Mouse (Mus musculus): Measurements from ENCODE around the gene Bmpr1a. TPM values are rescaled to one million over a fixed set of nuclear protein-coding genes. Genes with fewer than 3 reads are reported as not detected.

Gene Bmpr1a
- polyA plus RNA-seq, 1 experiment: 75.4 TPM

GRCm38 (mm10) chr14:34497346-34497745 is 5.8 kb downstream of the Bmpr1a start:
- H3K27ac ChIP-seq (ENCODE audit: insufficient read depth, low read length): no peak overlapping the region
- H3K9me3 ChIP-seq (replicated peaks; ENCODE audit: control insufficient read depth, insufficient read depth, low read length, poor library complexity, severe bottlenecking): no peaks in the 10 kb centered on the region
- H3K4me3 ChIP-seq (ENCODE audit: low read depth, low read length): no peak overlapping the region
- no peaks in the 10 kb centered on the region for H3K36me3 ChIP-seq (ENCODE audit: control insufficient read depth, insufficient read depth, low read length, poor library complexity, severe bottlenecking)
- no peaks in the 10 kb centered on the region for H3K27me3 ChIP-seq (ENCODE audit: control insufficient read depth, insufficient read depth, low read length, poor library complexity, severe bottlenecking)
- TF ChIP-seq POLR2A (IDR thresholded peaks at IDR 0.05; ENCODE audit: insufficient read depth, low read length): no peak
- no peak for TF ChIP-seq EP300 (IDR thresholded peaks at IDR 0.05; ENCODE audit: insufficient read depth, low read depth, low read length)
- TF ChIP-seq CTCF (IDR thresholded peaks at IDR 0.05; ENCODE audit: low read depth, low read length): no peak
- no peaks in the 10 kb centered on the region for H3K4me1 ChIP-seq (ENCODE audit: control insufficient read depth, insufficient read depth, low read length)
- H3K9ac ChIP-seq (ENCODE audit: low read depth, poor library complexity, severe bottlenecking): no peak overlapping the region

GRCm38 (mm10) chr14:34493682-34494081 is 9.5 kb downstream of the Bmpr1a start:
- Histone ChIP-seq H3K27me3 (ENCODE audit: control insufficient read depth, insufficient read depth, low read length, poor library complexity, severe bottlenecking) (no peaks in the 10 kb centered on the region), H3K4me1 (ENCODE audit: control insufficient read depth, insufficient read depth, low read length) (no peaks in the 10 kb centered on the region), H3K27ac (ENCODE audit: insufficient read depth, low read length) (no peak overlapping the region)

GRCm38 (mm10) chr14:34492688-34493087 is 10.5 kb downstream of the Bmpr1a start:
- Histone ChIP-seq H3K9me3 (replicated peaks; ENCODE audit: control insufficient read depth, insufficient read depth, low read length, poor library complexity, severe bottlenecking) (no peaks in the 10 kb centered on the region), H3K36me3 (ENCODE audit: control insufficient read depth, insufficient read depth, low read length, poor library complexity, severe bottlenecking) (no peaks in the 10 kb centered on the region), H3K4me1 (ENCODE audit: control insufficient read depth, insufficient read depth, low read length) (no peaks in the 10 kb centered on the region), H3K9ac (ENCODE audit: low read depth, poor library complexity, severe bottlenecking) (no peak overlapping the region), H3K4me3 (ENCODE audit: low read depth, low read length) (no peak overlapping the region), H3K27me3 (ENCODE audit: control insufficient read depth, insufficient read depth, low read length, poor library complexity, severe bottlenecking) (no peaks in the 10 kb centered on the region), H3K27ac (ENCODE audit: insufficient read depth, low read length) (no peak overlapping the region)
- TF ChIP-seq CTCF (IDR thresholded peaks at IDR 0.05; ENCODE audit: low read depth, low read length) (no peak), EP300 (IDR thresholded peaks at IDR 0.05; ENCODE audit: insufficient read depth, low read depth, low read length) (no peak), POLR2A (IDR thresholded peaks at IDR 0.05; ENCODE audit: insufficient read depth, low read length) (no peak)

More at GRCm38 (mm10) chr14:34493682-34494081, 9.5 kb downstream of the Bmpr1a start:
- no peaks in the 10 kb centered on the region for H3K36me3 ChIP-seq (ENCODE audit: control insufficient read depth, insufficient read depth, low read length, poor library complexity, severe bottlenecking)
- H3K9me3 ChIP-seq (replicated peaks; ENCODE audit: control insufficient read depth, insufficient read depth, low read length, poor library complexity, severe bottlenecking): no peaks in the 10 kb centered on the region
- H3K4me3 ChIP-seq (ENCODE audit: low read depth, low read length): no peak overlapping the region
- no peak overlapping the region for H3K9ac ChIP-seq (ENCODE audit: low read depth, poor library complexity, severe bottlenecking)
- TF ChIP-seq CTCF (IDR thresholded peaks at IDR 0.05; ENCODE audit: low read depth, low read length): no peak
- no peak for TF ChIP-seq EP300 (IDR thresholded peaks at IDR 0.05; ENCODE audit: insufficient read depth, low read depth, low read length)
- no peak for TF ChIP-seq POLR2A (IDR thresholded peaks at IDR 0.05; ENCODE audit: insufficient read depth, low read length)

GRCm38 (mm10) chr14:34490965-34491364 is 12.2 kb downstream of the Bmpr1a start:
- Histone ChIP-seq H3K27ac (ENCODE audit: insufficient read depth, low read length) (no peak overlapping the region), H3K9ac (ENCODE audit: low read depth, poor library complexity, severe bottlenecking) (no peak overlapping the region), H3K9me3 (replicated peaks; ENCODE audit: control insufficient read depth, insufficient read depth, low read length, poor library complexity, severe bottlenecking) (no peaks in the 10 kb centered on the region), H3K36me3 (ENCODE audit: control insufficient read depth, insufficient read depth, low read length, poor library complexity, severe bottlenecking) (no peaks in the 10 kb centered on the region), H3K4me3 (ENCODE audit: low read depth, low read length) (no peak overlapping the region), H3K4me1 (ENCODE audit: control insufficient read depth, insufficient read depth, low read length) (no peaks in the 10 kb centered on the region), H3K27me3 (ENCODE audit: control insufficient read depth, insufficient read depth, low read length, poor library complexity, severe bottlenecking) (no peaks in the 10 kb centered on the region)
- no peak for TF ChIP-seq POLR2A (IDR thresholded peaks at IDR 0.05; ENCODE audit: insufficient read depth, low read length)
- no peak for TF ChIP-seq CTCF (IDR thresholded peaks at IDR 0.05; ENCODE audit: low read depth, low read length)
- TF ChIP-seq EP300 (IDR thresholded peaks at IDR 0.05; ENCODE audit: insufficient read depth, low read depth, low read length): no peak

- H3K4me1 ChIP-seq (ENCODE audit: control insufficient read depth, insufficient read depth, low read length): no peaks in the 10 kb centered on the region
- no peaks in the 10 kb centered on the region for H3K27me3 ChIP-seq (ENCODE audit: control insufficient read depth, insufficient read depth, low read length, poor library complexity, severe bottlenecking)
- TF ChIP-seq POLR2A (IDR thresholded peaks at IDR 0.05; ENCODE audit: insufficient read depth, low read length) (no peak), EP300 (IDR thresholded peaks at IDR 0.05; ENCODE audit: insufficient read depth, low read depth, low read length) (no peak), CTCF (IDR thresholded peaks at IDR 0.05; ENCODE audit: low read depth, low read length) (no peak)
- no peaks in the 10 kb centered on the region for H3K9me3 ChIP-seq (replicated peaks; ENCODE audit: control insufficient read depth, insufficient read depth, low read length, poor library complexity, severe bottlenecking)
- no peak overlapping the region for H3K9ac ChIP-seq (ENCODE audit: low read depth, poor library complexity, severe bottlenecking)
- no peak overlapping the region for H3K4me3 ChIP-seq (ENCODE audit: low read depth, low read length)
- H3K27ac ChIP-seq (ENCODE audit: insufficient read depth, low read length): no peak overlapping the region
- no peaks in the 10 kb centered on the region for H3K36me3 ChIP-seq (ENCODE audit: control insufficient read depth, insufficient read depth, low read length, poor library complexity, severe bottlenecking)
Observed at GRCm38 (mm10) chr14:34489928-34490327, 13.2 kb downstream of the Bmpr1a start.

GRCm38 (mm10) chr14:34486169-34486568 is 17.0 kb downstream of the Bmpr1a start:
- Histone ChIP-seq H3K9ac (ENCODE audit: low read depth, poor library complexity, severe bottlenecking) (no peak overlapping the region), H3K27ac (ENCODE audit: insufficient read depth, low read length) (no peak overlapping the region), H3K4me1 (ENCODE audit: control insufficient read depth, insufficient read depth, low read length) (no peaks in the 10 kb centered on the region), H3K9me3 (replicated peaks; ENCODE audit: control insufficient read depth, insufficient read depth, low read length, poor library complexity, severe bottlenecking) (no peaks in the 10 kb centered on the region), H3K4me3 (ENCODE audit: low read depth, low read length) (no peak overlapping the region), H3K36me3 (ENCODE audit: control insufficient read depth, insufficient read depth, low read length, poor library complexity, severe bottlenecking) (no peaks in the 10 kb centered on the region), H3K27me3 (ENCODE audit: control insufficient read depth, insufficient read depth, low read length, poor library complexity, severe bottlenecking) (no peaks in the 10 kb centered on the region)
- no peak for TF ChIP-seq CTCF (IDR thresholded peaks at IDR 0.05; ENCODE audit: low read depth, low read length)

Data from ES-Bruce4 (cell line).